Mouse (Mus musculus) cerebellum, adult 11 months (tissue): ENCODE measurements around the gene Ddx43.

Experiments
- DNase-seq: peaks from one replicate; pipeline ENCODE4 v3.0.0; 2022

Gene Ddx43

GRCm38 (mm10) chr9:78374397-78374796, 21.2 kb upstream of the Ddx43 start:
- DNase-seq, result no peak

- no peak for DNase-seq
Observed at GRCm38 (mm10) chr9:78374885-78375389, 20.6 kb upstream of the Ddx43 start.

- DNase-seq, result no peak
Observed at GRCm38 (mm10) chr9:78375486-78375885, 20.1 kb upstream of the Ddx43 start.

GRCm38 (mm10) chr9:78377546-78377945, 18.0 kb upstream of the Ddx43 start:
- DNase-seq, result no peak

GRCm38 (mm10) chr9:78378113-78378785, 17.3 kb upstream of the Ddx43 start, which contains the start of gene Ooep:
Gene Ooep (minus strand): TSS chr9:78378725.
- no peak for DNase-seq

DNA sequence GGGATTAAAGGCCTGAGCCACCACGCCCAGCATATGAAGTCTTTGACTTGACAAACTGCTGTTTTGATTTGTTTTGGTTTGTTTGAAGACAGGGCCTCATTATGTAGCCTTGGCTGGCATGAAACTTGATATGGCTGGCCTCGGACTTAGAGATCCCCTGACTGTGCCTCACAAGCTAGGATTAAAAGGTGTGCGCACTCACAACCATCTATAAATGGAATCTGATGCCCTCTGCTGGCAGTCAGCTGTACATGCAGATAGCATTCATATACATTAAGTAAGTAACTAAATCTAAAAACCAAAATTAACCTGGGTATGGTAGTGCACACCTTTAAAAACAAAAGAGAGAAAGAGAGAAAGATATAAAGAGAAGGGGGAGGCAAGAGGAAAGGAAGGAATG, 9.7 kb upstream of the Ddx43 start:
- no peak for DNase-seq

DNA sequence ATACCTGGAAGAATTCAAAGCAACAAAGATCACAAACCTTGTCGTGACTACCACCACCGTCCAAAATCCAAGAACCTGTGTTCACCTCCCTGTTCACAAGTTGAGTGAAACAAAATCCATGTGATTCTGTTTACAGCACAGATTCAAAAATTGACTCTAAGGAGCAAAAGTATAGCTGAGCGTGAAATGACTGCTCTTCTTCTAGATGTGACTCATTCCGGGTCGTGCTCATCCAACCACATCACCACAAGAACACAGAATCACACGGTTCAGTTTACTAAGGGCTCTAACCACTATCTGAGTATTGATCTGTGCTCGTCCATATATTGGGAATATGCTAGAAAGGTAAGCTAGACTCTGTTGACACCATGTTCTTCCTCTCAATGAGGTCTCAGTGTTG, 8.6 kb upstream of the Ddx43 start:
- no peak for DNase-seq

GRCm38 (mm10) chr9:78389981-78390380, 5.6 kb upstream of the Ddx43 start:
- DNase-seq, result no peak

DNA sequence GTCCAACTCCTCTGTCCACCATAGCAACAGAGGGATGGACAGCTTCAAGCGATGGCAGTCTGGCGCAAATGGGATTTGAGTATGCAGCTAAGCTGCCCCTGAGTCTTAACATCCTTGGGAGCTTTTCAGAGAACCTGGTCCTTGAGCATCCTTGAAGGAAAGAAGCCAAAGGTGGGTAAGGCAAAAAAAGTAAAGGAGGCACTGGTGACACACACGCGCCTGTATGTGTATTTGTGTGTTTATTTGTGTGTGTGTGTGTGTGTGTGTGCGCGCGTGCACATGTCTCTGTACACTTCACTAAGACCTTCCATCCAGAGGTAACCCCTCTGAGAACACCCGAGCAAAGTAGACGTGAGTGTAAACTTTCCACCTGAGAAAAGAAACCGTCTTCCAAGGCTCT, 1.8 kb upstream of the Ddx43 start:
- no peak for DNase-seq

DNA sequence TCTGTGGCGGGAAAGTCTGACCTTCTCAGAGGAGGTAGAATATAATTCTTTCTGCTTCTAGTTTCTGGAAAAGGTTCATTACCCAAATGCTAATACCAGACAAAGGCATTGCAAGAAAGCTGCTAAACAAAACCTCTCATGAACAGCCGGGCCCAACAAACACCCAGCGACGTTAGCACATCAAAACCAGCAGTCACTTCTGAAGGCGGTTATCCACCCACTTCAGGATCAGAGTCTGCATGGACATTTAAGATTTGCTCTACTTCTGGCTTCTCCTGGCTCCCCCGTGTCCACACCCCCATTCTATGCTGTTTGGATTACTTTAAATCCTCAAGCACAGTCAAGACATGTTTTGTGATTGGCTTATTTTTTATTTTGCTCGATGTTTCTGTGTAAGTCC, 975 bp upstream of the Ddx43 start:
- DNase-seq, result no peak

GRCm38 (mm10) chr9:78395244-78395629, 340 bp upstream of the Ddx43 start:
- DNase-seq, result no peak

DNA sequence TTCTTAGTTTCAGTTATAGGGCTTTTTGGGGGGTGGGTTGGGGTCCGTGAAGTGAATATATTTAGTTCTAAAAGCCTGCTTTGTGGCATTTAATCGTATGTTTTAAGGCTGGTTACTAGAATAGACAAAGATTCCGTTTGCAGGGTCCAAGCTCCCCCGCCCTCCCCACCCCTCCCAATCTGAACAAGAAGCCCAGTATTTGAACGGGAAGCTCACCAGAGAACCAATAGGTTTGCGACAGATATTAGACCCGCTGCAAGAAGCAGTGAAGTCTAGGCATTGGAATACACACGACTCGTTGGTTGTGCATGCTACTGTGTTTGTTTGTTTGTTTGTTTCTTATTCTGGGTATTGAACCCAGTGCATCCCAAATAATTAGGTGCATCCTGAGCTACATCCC, 940 bp downstream of the Ddx43 start:
- DNase-seq, result no peak

DNA sequence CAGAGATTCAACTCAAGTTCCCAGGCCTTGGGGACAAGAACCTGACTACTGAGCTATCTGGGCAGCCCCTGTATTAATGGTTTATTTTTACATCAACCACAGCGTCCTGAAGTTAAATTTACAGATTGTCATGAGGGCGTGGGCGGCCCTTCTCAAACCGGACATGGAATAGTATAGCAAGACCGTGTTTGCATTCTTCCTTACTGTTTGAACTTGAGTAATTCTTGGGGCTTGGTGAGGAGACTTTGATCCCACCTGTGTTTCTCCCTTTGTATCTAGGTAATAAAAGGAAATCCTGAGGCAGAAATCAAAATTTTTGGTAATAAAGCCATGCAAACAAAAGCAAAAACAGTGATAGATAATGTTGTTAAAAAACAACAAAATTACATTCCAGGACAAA, 5.0 kb downstream of the Ddx43 start:
- no peak for DNase-seq

GRCm38 (mm10) chr9:78401596-78401995, 6.0 kb downstream of the Ddx43 start:
- no peak for DNase-seq

- no peak for DNase-seq
Observed at GRCm38 (mm10) chr9:78427362-78427781, 31.8 kb downstream of the Ddx43 start.

DNA sequence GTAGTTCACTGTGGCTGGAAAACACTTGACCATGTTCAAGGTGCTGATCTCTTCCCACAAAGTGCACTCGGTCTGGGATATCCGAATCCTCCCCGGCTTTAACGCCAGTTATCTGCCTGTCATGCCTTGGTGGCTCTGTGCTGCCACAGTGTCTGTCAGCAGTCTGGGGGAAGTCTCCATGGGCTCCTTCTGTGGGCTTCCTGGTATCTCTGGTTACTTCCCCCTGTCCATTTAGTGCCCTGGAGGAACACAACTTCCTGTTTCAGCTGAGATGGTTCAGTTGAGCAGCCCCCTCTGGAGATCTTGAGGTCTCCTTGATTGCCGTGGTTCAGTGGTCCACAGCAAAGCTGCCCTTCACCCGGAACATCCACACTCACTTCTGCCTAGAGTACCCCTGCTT, 32.6 kb downstream of the Ddx43 start:
- DNase-seq, result no peak

- DNase-seq, result no peak
Observed at GRCm38 (mm10) chr9:78428870-78429432, 33.4 kb downstream of the Ddx43 start.

GRCm38 (mm10) chr9:78429551-78429950, 34.0 kb downstream of the Ddx43 start:
- no peak for DNase-seq

DNA sequence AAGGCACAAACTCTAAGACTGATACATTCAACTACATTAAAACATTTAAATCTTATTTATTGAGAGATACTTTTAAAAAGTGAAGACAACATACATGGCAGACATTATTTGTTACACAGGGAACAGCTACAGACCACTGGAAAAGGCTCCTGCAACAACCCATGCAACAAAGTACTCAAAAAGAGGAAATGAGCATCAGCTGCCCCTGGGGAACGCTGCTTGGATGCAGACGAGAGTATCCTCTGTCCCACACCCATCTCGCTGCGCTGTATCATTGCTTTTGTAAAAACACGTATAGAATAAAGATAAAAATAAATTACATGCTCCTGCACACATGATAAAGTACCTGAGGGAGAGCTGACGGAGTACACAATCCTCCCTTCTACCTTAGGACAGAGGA, 34.9 kb downstream of the Ddx43 start:
- DNase-seq, result no peak

- no peak for DNase-seq
Observed at GRCm38 (mm10) chr9:78432471-78432870, 36.9 kb downstream of the Ddx43 start.

DNA sequence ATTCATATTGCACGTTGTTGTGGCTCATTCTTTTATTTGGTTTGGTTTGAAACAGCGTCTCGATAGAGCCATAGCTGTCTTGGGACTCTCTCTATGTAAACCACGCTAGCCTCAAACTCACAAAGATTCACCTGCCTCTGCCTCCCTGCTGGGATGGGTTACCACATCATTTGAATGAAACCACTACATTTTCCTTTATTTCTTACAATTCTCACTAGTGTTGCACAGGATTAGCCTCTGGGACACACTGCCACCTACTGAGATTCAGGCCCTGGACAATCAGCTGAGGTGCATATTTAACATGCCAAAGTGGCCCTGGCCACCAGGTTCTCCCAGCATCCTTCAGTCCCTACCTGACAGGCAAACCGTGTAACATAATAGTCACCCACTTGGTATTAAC, 43.8 kb downstream of the Ddx43 start:
- DNase-seq, result no peak

DNA sequence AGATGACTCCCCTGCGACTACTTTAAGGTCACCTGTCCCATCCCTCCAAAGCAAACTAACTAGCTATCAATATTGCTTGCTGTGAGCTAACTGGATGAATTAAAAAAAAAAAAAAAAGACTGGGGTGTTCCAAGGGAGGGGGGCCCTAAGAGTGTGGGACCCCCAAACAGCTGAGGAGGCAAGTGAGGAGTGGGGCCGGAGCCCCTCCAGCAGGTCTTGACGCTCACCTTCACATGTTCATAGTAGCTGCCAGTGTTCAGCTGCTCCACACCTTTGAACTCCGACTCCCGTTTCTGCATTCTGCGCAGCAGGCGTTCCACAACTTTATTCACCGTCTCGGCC, 46.6 kb downstream of the Ddx43 start:
- DNase-seq, result no peak

GRCm38 (mm10) chr9:78442579-78443392, 47.2 kb downstream of the Ddx43 start, which contains the start of gene Cgas:
Gene Cgas (minus strand): TSS chr9:78443237.
- DNase-seq, result no peak

- no peak for DNase-seq
Observed at GRCm38 (mm10) chr9:78447606-78447972, 52.0 kb downstream of the Ddx43 start.
